Mouse (Mus musculus): ENCODE data around the gene Klf16. TPM values are rescaled to one million over a fixed set of nuclear protein-coding genes. Genes with fewer than 3 reads are reported as not detected.

Gene Klf16
- 1 to 10 TPM; 1.2 to 2.0 TPM for total RNA-seq (2021)
- long read RNA-seq, experiment 1, partial matches to known transcripts, result 0 of 2 reads
- long read RNA-seq, experiment 1, other reads (novel, unspliced or antisense), result 2 of 2 reads
- long read RNA-seq, experiment 2, partial matches to known transcripts, result 0 of 2 reads
- long read RNA-seq, experiment 2, other reads (novel, unspliced or antisense), result 2 of 2 reads

DNA sequence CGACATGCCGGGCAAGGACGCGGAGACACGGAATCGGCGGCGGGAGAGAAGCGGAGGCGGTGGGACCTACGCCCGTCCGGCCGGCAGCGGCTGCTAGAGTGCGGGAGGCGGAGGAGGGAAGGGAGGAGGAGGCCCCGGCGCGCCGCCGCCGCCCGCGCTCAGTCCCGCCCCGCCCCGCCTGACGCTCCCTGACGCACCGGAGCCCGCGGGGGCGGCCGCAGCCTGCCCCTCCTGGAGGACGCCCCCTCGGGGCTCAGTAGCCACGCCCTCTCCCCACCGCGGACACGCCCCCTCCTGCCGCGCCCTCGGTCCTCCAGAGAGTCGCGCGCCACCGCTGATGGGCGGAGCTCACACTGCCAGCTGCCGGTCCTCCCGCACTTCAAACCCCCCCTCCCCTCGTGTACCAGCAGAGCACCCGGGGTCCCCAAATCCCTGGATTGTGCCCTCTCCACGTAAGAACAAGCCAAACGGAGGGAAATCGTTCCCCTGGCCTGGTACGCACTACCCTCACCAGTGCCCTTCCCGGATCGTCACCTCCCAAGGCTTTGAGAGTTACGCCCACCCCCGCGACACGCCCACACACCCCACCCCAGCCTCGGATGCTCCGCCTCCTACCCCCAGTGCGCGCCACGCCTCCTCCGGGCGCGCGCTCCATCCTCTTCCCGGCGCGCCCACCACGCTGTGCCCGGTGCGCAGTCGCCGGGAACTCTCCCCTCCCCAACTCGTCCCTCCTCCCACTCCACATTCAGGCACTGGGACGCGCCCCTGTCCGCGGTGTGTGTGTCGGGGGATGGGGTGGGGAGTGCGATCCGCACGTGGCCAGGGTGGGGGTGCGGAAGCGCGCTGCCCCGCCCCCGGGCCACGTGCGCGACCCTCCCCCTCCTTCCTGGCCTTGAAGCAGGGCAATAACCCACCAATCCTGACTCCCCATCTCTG lies at the start of gene Klf16:
Klf16 (minus strand) TSS at position 127 of the 936 bp plus-strand sequence.
- DNase-seq, result peak; percentile 97

DNA sequence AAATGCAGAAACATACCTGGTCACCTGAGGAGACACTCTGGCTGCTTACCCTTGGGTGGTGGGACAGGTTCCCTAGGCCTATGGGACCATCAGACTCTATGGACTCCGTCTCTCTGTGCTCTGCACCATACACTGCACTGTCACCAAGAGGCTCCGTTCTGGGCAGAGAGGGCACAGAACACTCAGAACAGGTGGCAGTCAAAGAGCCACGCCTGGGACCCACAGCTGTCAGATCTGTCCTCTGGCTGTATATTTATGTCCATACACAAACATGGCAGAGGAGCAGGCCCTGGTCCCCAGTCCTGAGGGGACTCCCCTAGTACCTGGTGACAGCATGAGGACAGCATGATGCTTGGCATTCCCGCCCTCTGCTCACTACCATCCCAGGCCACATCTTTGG lies 48.6 kb upstream of the Klf16 start:
- DNase-seq, result no peak

DNA sequence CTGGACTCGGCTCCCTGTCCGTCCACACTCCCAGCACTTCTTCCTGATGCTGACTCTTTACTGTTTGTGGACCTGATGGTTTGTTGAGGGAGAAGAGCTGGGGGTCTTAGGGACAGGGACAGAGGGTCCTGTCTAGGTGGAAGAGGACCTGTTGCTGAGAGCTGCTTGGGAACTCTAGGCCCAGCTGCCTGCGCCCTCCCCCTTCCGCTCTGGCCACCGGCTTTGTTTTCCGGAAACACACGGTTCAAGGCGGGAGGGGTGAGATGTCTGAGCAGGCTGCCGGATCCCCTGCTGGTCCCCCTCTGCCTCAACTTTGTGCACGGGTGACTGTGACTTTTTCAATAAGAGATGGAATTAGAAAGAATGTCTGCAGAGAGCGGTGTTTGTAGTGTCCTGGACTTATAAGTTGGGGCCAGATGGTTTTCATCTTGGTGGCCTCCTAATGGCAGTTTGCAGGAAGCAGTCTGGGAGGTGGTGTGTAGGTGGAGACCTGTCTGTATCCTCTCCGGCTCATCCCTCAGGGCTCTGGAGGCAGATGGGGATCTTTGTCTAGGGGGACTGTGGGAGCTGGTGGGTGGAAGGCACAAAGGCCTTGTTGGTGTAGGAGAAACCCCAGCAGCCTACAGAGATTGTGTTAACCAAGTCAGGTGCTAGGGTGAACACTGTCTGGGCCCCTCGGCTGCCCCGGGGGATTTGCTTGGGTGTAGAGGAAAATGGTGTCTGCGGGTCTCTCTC lies 46.5 kb upstream of the Klf16 start:
- peak; percentile 56 for DNase-seq

DNA sequence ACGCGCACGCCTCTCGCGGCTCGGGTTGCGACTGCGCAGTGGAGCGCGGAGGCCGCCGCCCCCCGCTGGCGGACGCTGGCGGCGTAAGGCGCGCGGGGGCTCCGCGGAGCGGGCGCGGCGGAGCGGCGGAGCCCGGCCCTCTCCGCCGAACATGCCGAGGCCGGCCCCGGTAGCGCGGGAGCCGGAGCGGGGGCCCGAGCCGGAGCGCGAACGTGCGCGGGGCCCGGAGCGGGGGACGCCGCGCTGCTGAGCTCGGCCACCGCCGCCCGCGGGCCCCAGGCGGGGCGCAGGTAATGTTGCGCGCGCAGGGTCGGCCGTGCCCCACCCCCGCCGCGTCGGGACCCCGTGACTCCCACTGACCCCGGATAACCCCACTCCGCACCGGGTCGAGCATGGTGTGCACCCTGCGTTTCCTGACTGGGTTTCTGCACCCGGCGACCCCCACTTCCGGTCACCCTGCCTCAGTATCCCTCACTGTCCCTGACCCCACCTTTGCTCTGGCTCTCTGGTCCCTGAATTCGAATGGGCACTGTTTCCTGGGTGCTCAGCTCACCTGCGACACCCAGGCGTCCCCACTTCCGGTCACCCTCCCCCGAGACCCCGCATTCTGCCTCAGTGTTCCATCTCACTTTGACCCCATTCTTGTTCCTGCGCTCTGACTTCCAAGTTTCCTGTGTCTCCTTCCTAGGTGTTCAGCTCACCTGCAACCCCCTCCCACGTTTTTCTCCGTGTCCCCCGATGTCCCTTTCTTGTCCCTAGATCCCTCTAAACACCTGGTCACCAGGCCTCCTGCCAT lies 45.7 kb upstream of the Klf16 start, which contains the start of gene Csnk1g2:
Csnk1g2 (plus strand) TSS at position 178 of the 796 bp plus-strand sequence.
- peak; percentile 53 for DNase-seq

DNA sequence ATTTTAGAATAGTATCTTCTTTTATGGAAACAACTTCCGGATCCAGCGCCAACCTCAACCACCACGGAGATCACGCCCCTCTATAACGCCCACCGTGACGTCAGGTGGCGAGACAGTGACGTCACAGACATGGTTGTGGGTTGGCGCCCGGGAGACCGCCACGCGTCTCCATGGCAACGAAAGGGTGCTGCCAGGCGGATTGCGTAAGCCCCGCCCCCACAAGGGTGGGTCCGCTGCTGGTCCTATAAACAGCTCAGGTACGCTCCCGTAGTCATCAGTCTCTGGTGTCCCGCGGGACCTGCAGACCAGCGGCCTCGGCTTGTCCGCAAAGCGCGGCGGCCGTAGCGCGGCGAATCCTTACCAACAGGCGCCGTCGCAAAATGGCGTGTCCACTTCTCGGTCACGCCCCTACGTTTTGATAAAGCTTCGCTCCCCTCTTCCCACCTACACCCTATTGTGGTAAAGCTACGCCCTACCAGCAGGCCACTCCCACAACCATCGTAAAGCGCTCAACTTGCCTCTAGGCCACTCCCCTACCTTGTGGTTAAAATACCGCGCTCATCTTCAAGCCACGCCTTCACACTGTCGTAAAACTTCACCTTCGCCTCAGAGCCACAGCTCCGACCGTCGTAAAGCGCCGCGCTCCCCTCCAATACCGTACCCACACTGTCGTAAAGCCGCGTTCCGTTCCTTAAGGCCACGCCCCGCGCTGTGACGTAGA lies 45.0 kb upstream of the Klf16 start:
- DNase-seq, result peak; percentile 98

- no peak for DNase-seq
Observed at GRCm38 (mm10) chr10:80621690-80621939, 44.5 kb upstream of the Klf16 start.

GRCm38 (mm10) chr10:80620796-80621689 lies 43.9 kb upstream of the Klf16 start:
- DNase-seq, result no peak

GRCm38 (mm10) chr10:80620365-80620764 lies 43.2 kb upstream of the Klf16 start:
- DNase-seq, result no peak

DNA sequence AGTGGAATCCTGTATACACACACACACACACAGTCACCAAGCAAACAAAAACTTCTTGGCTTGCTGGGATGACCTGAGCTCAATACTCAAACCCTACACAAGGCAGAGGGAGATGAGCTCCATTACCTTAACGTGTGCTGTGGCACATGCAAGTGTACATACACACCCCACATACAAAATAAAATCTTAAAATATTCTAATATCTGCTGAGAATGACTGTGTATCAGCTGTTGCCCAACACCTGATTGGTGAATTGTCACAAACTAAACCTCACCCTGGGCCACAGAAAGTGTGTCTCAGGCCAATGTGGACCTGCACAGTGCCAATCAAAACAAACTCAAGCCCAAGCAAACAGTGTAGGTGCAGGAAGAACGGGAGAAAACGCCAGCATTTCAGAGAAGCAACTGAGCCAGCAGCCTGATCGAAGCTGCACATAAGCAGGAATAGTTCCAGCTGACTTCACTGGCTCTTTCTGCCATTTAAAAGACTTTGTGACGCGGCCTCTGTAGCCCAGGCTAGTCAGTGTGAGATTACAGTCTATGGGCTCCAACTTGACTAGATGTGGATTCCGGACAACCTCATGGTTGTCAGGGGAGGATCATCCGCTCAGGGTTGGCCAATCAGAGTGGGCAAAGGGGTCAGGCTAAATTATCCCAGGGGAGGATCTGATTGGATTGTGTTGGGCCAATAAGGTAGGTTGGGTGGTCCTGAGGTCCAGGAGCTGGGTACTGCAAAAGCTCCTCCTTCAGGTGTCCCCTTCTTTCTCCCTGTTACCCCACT lies 42.5 kb upstream of the Klf16 start:
- DNase-seq, result no peak

GRCm38 (mm10) chr10:80618181-80618580 lies 41.1 kb upstream of the Klf16 start:
- DNase-seq, result peak; percentile 59

DNA sequence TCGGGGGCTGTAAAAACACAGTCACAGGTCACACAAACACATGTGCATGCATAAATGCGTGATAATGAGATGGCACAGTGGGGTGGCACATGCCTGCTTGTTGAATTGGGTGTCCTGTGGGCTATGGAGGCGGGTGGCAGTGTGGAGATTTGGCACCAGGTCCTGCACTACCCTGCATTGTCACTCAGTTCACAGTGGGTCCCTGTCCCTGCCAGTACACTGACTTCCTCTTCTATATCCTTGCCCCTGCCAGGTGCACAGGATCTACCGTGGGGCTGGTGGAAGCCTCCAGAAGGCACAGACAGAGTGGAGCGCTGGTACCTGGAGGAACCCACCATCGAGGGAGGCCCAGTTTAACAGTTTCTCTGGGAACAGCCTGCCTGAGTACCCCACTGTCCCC lies 37.2 kb upstream of the Klf16 start:
- no peak for DNase-seq

- DNase-seq, result no peak
Observed at GRCm38 (mm10) chr10:80613821-80614220, 36.7 kb upstream of the Klf16 start.

GRCm38 (mm10) chr10:80611905-80612304 lies 34.8 kb upstream of the Klf16 start:
- no peak for DNase-seq

GRCm38 (mm10) chr10:80611024-80611423 lies 33.9 kb upstream of the Klf16 start:
- DNase-seq, result no peak

DNA sequence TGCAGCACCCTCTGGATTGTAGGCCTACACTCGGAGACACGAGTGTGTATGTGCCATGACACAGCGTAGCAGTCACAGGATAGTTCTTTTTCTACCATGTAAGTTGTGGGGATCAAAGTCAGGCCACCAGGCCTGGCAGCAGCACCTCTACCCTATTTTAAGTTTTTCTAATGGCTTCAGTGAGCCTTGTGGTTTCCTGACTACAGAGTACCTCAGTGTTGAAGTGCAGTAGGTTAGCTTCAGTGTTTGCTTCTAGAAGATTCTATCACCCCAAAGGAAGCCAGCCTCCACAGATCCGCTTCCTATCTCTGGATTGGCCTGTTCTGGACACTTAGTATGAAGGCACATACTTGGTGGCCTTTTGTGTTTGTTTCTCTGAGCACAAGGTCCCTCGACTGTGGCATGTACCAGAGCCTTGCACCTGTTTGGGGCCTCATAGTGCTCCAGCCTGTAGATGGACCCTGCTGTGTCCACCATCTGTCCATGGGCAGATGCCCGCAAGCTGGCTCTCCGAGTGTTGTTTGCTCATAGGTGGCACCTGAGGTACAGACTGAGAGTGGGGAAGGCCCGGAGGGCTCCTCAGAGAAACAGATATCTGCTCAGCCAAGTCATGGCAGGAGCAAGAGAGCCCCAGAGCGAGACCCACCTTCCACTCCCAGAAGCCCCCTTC lies 33.1 kb upstream of the Klf16 start:
- no peak for DNase-seq

- no peak for DNase-seq
Observed at GRCm38 (mm10) chr10:80609269-80609924, 32.3 kb upstream of the Klf16 start.

DNA sequence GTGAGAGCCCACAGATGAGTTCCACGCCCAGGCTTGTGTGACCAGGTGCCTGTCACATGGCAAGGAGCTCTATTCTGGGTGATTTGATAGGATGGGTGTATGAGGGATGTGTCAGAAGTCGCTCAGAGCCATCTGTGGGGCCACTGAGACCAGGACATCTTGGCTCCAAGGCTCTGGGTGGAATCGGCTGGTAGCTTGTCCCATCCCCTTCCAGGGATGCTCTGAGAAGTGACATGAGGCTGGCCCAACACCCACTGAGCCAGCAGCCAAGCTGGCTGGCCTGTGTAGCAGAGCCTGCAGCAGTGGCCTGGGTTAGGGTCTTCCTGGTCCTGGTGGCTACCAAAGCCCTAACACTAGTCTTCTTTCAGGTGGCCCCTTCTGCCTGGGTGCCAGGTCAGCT lies 31.3 kb upstream of the Klf16 start:
- no peak for DNase-seq

DNA sequence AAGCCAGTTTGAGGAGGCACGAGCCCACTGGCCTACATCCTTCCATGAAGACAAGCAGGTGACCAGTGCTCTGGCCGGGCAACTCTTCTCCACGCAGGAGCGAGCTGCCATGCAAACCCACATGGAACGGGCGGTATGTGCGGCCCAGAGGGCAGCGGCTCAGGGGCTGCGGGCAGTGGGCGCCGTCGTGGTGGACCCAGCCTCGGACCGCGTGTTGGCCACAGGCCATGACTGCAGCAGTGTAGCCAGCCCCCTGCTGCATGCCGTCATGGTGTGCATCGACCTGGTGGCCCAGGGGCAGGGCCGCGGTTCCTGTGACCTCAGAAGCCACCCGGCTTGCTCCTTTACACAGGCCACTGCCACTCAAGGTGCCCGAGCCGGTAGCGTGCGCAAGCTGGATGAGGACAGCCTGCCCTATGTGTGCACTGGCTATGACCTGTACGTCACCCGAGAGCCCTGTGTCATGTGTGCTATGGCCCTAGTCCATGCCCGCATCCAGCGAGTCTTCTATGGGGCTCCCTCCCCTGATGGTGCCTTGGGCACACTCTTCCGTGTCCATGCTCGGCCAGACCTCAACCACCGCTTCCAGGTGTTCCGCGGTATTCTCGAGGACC lies 29.7 kb upstream of the Klf16 start:
- DNase-seq, result no peak

Data from gastrocnemius, postnatal 25 days (tissue).